Mouse (Mus musculus): Measurements from ENCODE around the gene Gar1. TPM values are rescaled to one million over a fixed set of nuclear protein-coding genes. Genes with fewer than 3 reads are reported as not detected.

Gar1 gene
- total and polyA plus RNA-seq, 3 experiments = 45.7 to 381 (median 90.7) TPM

DNA sequence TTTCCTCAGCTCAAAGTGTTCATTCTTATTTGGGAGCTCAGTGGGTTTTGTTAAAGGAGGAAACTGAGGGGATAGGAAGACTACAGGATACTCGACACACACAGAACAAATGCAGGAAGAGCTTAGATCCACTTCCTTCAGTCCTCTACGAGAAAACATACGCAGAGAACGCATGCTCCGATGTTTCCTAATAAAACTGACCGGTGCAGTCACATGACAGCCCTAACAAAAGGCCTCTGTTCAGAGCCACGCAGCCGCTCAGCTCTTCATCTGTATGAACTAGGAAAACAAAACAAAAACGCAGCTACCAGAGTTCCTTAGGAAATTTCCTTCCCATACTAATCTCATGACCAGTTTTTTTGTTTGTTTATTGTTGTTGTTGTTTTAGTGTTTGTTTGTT, 10.3 kb downstream of the Gar1 start:
- dilution Hi-C loops (cut with MboI; ENCODE audit: extremely low pct_ligation_motif_present, extremely low pct_unique_long_range_greater_than_20kb, low sequenced_read_pairs) = no loop called here
- TF ChIP-seq TBP (conservative IDR thresholded peaks at IDR 0.05; ENCODE audit: low read depth, low read length) = no peak
- no peak for TF ChIP-seq KAT2A (IDR thresholded peaks at IDR 0.05; ENCODE audit: insufficient replicate concordance, low read length)
- TF ChIP-seq ELF1 (IDR thresholded peaks at IDR 0.05; ENCODE audit: low read depth, low read length) = no peak
- no peak for TF ChIP-seq MAX (IDR thresholded peaks at IDR 0.05; ENCODE audit: low read length)
- TF ChIP-seq MYC (IDR thresholded peaks at IDR 0.05; ENCODE audit: low read depth, low read length) = no peak
- no peak for TF ChIP-seq JUN (IDR thresholded peaks at IDR 0.05; ENCODE audit: insufficient read depth, low read depth, low read length)
- TF ChIP-seq RAD21 (IDR thresholded peaks at IDR 0.05; ENCODE audit: low read depth, low read length) = no peak
- Histone ChIP-seq H3K36me3 (replicated peaks in 1 of 2; ENCODE audit: control insufficient read depth in 1 of 2, insufficient read depth in 1 of 2, low read length in 1 of 2) (peaks cover 20 to 60% of the 10 kb centered on the region in 2 experiments), H3K79me2 (replicated peaks; ENCODE audit: control insufficient read depth, extremely low read depth, insufficient read depth, poor library complexity, severe bottlenecking) (0 out of 2 replicates have a peak, but pooled peaks cover 1% of the 10 kb centered on the region), H3K4me3 (replicated peaks in 1 of 3; ENCODE audit: low read depth in 2 of 3, low read length in 2 of 3, poor library complexity in 1 of 3) (no peak overlapping the region), H3K4me1 (ENCODE audit: control insufficient read depth in 1 of 2, insufficient read depth in 2 of 2) (no peaks in the 10 kb centered on the region), H3K4me2 (ENCODE audit: insufficient read depth, low read depth, poor library complexity, severe bottlenecking) (no peak overlapping the region), H3K9me3 (replicated peaks; ENCODE audit: low read length) (no peaks in the 10 kb centered on the region), H3K27me3 (replicated peaks) (no peaks in the 10 kb centered on the region), H3K27ac (ENCODE audit: insufficient read depth, low read depth) (no peak overlapping the region), H3K9ac (ENCODE audit: insufficient read depth, low read depth) (no peak overlapping the region)
- in situ Hi-C loops (cut with MboI; ENCODE audit: low pct_ligation_motif_present, low pct_unique_long_range_greater_than_20kb, low sequenced_read_pairs) = no loop called here
- DNase-seq (ENCODE audit: extremely low read depth) = no peak

DNA sequence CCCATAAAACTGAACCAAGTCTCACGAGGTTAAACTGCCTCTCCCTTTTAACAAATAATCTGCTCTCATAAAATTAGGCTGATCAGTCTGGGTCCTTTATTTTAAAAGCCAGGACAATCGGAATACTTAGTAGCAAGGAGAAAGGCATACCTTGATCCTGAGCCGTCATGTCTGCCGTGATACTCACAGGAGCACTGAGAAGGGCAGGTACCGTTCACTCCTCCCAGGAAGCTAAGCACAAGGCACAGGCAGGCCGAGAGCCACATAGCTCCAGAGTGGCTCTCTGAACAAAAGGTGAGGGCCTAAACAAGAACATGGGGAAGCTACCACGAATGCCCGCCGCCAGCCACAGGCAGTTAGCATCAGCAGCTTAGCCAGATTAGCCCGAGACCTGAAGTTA, 27.4 kb downstream of the Gar1 start, which contains the start of gene Lrit3:
TSS of gene Lrit3 (minus strand) at position 266 of the 400 bp plus-strand sequence.
- H3K27me3 ChIP-seq (replicated peaks) = no peaks in the 10 kb centered on the region
- TF ChIP-seq POLR2AphosphoS2 (IDR thresholded peaks at IDR 0.05; ENCODE audit: low read depth, low read length) (no peak), MYC (IDR thresholded peaks at IDR 0.05; ENCODE audit: low read depth, low read length) (no peak), SIN3A (IDR thresholded peaks at IDR 0.05; ENCODE audit: low read length) (no peak), CHD2 (IDR thresholded peaks at IDR 0.05; ENCODE audit: low read length) (no peak), JUND (conservative IDR thresholded peaks at IDR 0.05; ENCODE audit: low read depth, low read length) (no peak), RCOR1 (conservative IDR thresholded peaks at IDR 0.05; ENCODE audit: low read depth, low read length) (no peak), PAX5 (IDR thresholded peaks at IDR 0.05; ENCODE audit: low read length) (no peak), ZMIZ1 (IDR thresholded peaks at IDR 0.05; ENCODE audit: low read depth, low read length) (no peak), GABPA (IDR thresholded peaks at IDR 0.05; ENCODE audit: insufficient replicate concordance, low read depth, low read length) (no peak), NELFE (IDR thresholded peaks at IDR 0.05; ENCODE audit: low read depth, low read length) (no peak), USF2 (conservative IDR thresholded peaks at IDR 0.05; ENCODE audit: low read depth, low read length) (no peak), KAT2A (IDR thresholded peaks at IDR 0.05; ENCODE audit: insufficient replicate concordance, low read length) (no peak)
- dilution Hi-C loops (cut with MboI; ENCODE audit: extremely low pct_ligation_motif_present, extremely low pct_unique_long_range_greater_than_20kb, low sequenced_read_pairs) = no loop called here

More for the DNA sequence above, 27.4 kb downstream of the Gar1 start, which contains the start of gene Lrit3:
- Histone ChIP-seq H3K79me2 (replicated peaks; ENCODE audit: control insufficient read depth, extremely low read depth, insufficient read depth, poor library complexity, severe bottlenecking) (no peaks in the 10 kb centered on the region), H3K9me3 (replicated peaks; ENCODE audit: low read length) (no peaks in the 10 kb centered on the region), H3K9ac (ENCODE audit: insufficient read depth, low read depth) (no peak within 1 kb of the TSS), H3K36me3 (replicated peaks in 1 of 2; ENCODE audit: control insufficient read depth in 1 of 2, insufficient read depth in 1 of 2, low read length in 1 of 2) (no peaks in the 10 kb centered on the region), H3K27ac (ENCODE audit: insufficient read depth, low read depth) (no peak within 1 kb of the TSS), H3K4me3 (replicated peaks in 1 of 3; ENCODE audit: low read depth in 2 of 3, low read length in 2 of 3, poor library complexity in 1 of 3) (no peak within 1 kb of the TSS), H3K4me2 (ENCODE audit: insufficient read depth, low read depth, poor library complexity, severe bottlenecking) (no peak within 1 kb of the TSS), H3K4me1 (ENCODE audit: control insufficient read depth in 1 of 2, insufficient read depth in 2 of 2) (no peaks in the 10 kb centered on the region)
- in situ Hi-C loops (cut with MboI; ENCODE audit: low pct_ligation_motif_present, low pct_unique_long_range_greater_than_20kb, low sequenced_read_pairs) = no loop called here
- DNase-seq (ENCODE audit: extremely low read depth) = no peak

Data from CH12.LX (cell line).